ENCODE assay signal across 37 mouse cellular contexts in genomic region chr2:119260518-119260917, GRCm38 (mm10). TPM values are rescaled to one million over a fixed set of nuclear protein-coding genes. Genes with fewer than 3 reads are reported as not detected.
"Had no signal": no experiment of that assay in that cellular context is flagged by ENCODE, and none has a peak within 500 bp of the region (broad histone marks: within the 10 kb centered on the region; RNA-seq: fewer than 3 reads in every experiment).

No protein-coding gene starts in this region.

- H3K36me3 ChIP-seq: heart, embryonic 10.5 days; heart, embryonic 12.5 days; hindbrain, embryonic 10.5 days; hindbrain, embryonic 12.5 days; intestine, embryonic 15.5 days; limb, embryonic 10.5 days; limb, embryonic 12.5 days; liver, embryonic 13.5 days had no signal

- DNase-seq: gastrocnemius, adult 2 months; gastrocnemius, postnatal 10 days; gastrocnemius, postnatal 25 days; heart, adult 18-20 months; heart, postnatal 4 days; kidney, adult 18-20 months; kidney, adult 8-10 months; kidney, postnatal 10 days; kidney, postnatal 25 days; kidney, postnatal 4 days; liver; liver, embryonic 13.5 days had no signal

- H3K4me1 ChIP-seq: hindbrain, embryonic 12.5 days; liver, embryonic 13.5 days had no signal

- H3K27ac ChIP-seq: gastrocnemius, adult 2 months; heart, embryonic 10.5 days; hindbrain, embryonic 10.5 days; hindbrain, embryonic 12.5 days; hindbrain, embryonic 14.5 days; intestine, embryonic 15.5 days; layer of hippocampus, adult 2 months; left cerebral cortex, adult 2 months; limb, embryonic 10.5 days; limb, embryonic 12.5 days; liver, embryonic 13.5 days had no signal

- ATAC-seq: inflammation-experienced regulatory T-cells, adult 6 months; intestine, embryonic 15.5 days; intestine, postnatal 0 days had no signal

- H3K27me3 ChIP-seq: intestine, embryonic 15.5 days had no signal

- H3K4me3 ChIP-seq: gastrocnemius, adult 2 months; heart, embryonic 10.5 days; heart, embryonic 12.5 days; hindbrain, embryonic 10.5 days; hindbrain, embryonic 12.5 days; intestine, embryonic 15.5 days; layer of hippocampus, adult 2 months; left cerebral cortex, adult 2 months; limb, embryonic 10.5 days; limb, embryonic 12.5 days; liver, embryonic 13.5 days had no signal

- H3K9me3 ChIP-seq: heart, embryonic 10.5 days; heart, embryonic 12.5 days; hindbrain, embryonic 10.5 days; hindbrain, embryonic 12.5 days; intestine, embryonic 15.5 days; limb, embryonic 10.5 days; limb, embryonic 12.5 days; liver, embryonic 13.5 days had no signal

- H3K9ac ChIP-seq: heart, embryonic 12.5 days; hindbrain, embryonic 12.5 days; hindbrain, embryonic 14.5 days; intestine, embryonic 15.5 days; limb, embryonic 12.5 days; liver, embryonic 13.5 days had no signal

RNA-seq across cellular contexts. Expression of gene Rhov, which starts 10.6 kb away (rescaled TPM):
- total RNA-seq: gastrocnemius, adult 2 months; gastrocnemius, postnatal 10 days; gastrocnemius, postnatal 25 days; heart, adult 18-20 months; heart, adult 8-10 months; heart, postnatal 10 days; heart, postnatal 25 days; heart, postnatal 4 days had no signal
- polyA plus RNA-seq: liver, embryonic 11.5 days had no signal

RNA-seq across cellular contexts. Expression of gene Spint1, which starts 23.4 kb away (rescaled TPM):
- total RNA-seq: gastrocnemius, adult 2 months; heart, postnatal 10 days; heart, postnatal 25 days; heart, postnatal 4 days had no signal

RNA-seq across cellular contexts. Expression of gene Ppp1r14d, which starts 30.8 kb away (rescaled TPM):
- total RNA-seq: gastrocnemius, adult 2 months; gastrocnemius, postnatal 10 days; gastrocnemius, postnatal 25 days; gastrocnemius, postnatal 4 days; granulocyte monocyte progenitor cell, adult 5-6 weeks; heart, adult 18-20 months; heart, adult 8-10 months; heart, postnatal 10 days; heart, postnatal 25 days; heart, postnatal 4 days; layer of hippocampus, adult 2 months; layer of hippocampus, postnatal 10 days; layer of hippocampus, postnatal 25 days; left cerebral cortex, adult 2 months; left cerebral cortex, postnatal 14 days; left cerebral cortex, postnatal 36 days had no signal
- polyA plus RNA-seq: heart, embryonic 12.5 days; heart, embryonic 14.5 days; hindbrain, embryonic 10.5 days; hindbrain, embryonic 14.5 days; hindbrain, embryonic 16.5 days; inflammation-experienced regulatory T-cells, adult 6 months; limb, embryonic 10.5 days; limb, embryonic 12.5 days; limb, embryonic 14.5 days; liver, embryonic 11.5 days; liver, embryonic 13.5 days had no signal
